Mouse (Mus musculus): ENCODE results near the gene Dnaic2.
A peak's percentile ranks its signal among the peaks of the same experiment; 100 is the strongest.

Gene Dnaic2

DNA sequence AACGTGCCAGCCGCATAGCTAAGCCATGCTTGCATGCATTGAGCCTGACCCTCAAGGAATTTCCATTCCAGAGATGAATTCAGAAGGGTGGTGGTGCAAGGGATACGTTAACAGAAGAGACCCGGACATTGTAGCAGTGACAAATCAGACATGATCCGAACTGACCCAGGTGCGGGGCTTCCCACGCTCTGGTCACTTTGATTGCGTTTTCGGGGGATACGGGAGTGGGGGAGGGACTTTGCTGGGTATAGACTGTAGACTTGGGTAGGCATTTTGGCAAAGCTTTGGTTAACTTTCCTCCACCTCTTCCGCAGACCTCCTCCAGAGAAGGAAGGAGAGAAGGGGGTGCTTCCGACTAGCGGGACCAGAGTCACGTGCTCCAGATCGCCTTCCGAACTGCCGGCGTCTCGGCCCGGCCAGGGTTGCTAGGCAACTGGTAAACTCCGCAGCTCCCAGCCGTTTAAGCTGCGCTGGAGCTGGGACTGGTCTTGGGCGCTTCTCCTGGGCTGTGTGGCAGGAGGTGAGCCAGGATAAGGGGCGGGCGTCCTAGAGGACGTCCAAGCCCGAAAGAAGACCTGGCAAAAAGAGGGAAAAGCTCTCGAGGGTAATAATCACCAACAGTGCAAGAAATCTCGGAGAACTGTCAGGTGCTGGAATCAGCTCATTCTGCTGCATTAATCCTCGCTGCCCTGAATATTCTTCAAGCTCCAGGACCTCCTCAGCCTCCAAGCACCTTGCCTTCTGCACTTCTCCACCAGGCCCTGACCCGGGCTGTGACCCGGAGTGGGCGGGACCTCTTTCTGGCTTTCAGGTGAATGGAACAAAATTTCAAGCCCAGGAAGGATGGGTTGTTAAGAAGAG lies at the start of gene Dnaic2:
Gene Dnaic2, plus strand, starts transcription at position 444 of the 861 bp plus-strand sequence.
- DNase-seq = peak; percentile 66 to 78

DNA sequence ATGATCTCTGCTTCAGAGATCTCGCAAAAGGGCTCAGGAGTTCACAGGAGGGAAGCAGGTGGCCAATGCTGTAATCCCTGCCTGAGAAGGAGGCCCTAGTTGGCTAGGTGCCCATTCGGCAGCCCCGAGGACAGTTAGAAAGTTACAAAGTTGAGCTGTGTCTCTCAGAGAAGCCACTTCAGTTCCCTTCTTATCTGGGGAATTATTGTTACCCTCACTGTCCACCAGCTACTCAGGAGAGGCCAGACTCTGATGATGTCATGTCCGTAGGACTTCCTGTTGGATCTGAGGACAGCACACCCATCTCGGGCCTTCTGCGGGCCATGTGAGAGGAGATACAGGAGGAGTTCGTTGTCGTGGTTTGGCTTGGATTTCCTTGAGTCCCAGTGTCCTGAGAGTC lies 47.6 kb upstream of the Dnaic2 start:
- peak; percentile 55 to 67 for DNase-seq

DNA sequence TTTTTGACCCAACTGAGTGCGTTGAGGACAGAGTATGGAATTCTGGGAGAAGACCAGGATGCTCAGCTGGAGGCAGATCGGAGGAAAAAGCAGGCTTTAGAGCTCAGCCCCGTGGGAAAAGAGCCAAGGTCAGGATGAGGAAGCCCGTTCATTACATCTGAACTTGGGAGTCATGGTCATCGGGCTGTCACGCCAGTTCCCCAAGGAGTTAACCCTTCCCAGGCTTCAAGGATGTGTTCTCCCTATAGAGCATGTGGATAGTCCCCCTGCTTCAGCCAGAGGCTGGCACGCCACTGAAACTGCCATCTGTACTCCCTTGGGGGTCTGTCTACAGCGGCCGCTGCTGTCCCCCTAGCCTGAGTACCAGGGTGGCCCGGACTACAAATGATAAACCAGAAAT lies 46.9 kb upstream of the Dnaic2 start:
- no peak for DNase-seq

DNA sequence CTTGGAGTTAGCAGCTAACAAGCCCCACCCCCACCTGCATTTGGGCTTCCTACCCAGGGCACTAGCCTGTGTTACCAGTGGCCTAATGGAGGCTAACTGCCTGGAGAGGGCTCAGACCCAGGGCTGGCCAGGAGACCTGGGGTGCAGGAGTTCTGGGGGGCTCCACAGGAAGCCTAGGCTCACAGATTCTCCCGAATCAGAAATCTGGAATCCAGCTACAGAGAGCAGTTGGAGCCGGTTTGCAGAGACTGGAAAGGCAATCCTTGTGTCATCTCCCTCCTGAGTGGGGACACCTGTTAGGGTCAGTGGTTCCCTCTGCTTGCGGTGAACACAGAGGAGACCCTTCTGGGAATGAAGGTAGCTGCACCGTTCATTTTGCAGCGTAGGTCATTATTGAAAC lies 46.2 kb upstream of the Dnaic2 start:
- peak; percentile 45 to 57 for DNase-seq

DNA sequence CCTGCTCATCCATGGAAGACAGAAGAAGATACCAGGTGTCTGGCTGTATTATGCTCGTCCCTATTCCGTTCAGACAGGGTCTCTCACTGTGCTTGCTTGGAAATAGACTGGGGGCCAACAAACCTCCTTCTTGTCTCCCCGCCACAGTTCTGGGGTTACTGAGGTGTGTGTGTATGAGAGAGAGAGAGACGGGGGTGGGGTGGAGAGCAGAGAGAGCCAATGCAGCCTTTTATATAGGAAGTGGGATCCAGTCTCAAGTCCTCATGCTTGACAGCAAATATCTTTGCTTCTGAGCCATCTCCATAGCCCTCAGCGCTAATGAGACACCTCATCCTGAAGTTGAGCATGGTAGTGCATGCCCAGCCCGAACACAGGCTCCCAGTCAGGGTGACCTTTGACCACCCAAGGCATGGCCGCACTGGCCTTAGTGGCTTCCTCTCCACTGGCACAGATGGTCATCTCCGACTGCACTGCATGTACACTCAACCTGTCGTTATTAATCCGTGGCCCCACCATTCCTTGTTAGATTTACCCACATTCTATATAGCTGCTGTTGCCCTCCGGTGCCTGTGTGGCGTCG lies 44.8 kb upstream of the Dnaic2 start:
- DNase-seq = no peak

DNA sequence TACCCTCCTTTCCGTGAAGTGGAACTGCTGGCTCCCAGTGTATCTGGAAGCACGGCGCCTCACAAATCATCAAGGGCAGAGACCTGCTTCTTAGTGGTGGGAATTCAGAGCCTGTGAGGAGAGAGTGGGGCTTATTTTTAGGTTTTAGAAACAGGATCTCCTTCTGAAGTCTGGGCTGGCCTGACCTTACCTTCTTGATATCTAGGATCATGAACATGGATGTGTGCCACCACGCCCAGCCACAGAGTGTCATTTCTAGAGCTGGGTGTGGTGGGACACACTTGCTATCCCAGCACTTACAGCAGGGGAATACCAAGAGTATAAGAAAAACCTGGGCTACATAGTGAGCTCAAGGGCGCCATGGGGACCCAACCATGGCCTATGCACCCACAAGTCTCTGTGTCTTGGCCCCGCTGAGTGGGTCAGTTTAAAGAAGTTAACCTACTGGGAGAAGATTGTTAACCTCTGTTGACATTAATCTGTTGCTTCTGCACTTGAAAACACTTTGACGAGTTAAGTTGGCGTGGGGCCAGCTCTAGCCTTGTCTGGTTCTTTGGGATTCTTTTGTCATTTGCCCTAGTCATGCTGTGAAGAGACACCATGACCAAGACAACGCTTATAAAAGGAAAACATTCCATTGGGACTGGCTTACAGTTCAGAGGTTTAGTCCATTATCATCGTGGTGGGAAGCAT lies 44.0 kb upstream of the Dnaic2 start:
- peak; percentile 40 to 57 for DNase-seq

DNA sequence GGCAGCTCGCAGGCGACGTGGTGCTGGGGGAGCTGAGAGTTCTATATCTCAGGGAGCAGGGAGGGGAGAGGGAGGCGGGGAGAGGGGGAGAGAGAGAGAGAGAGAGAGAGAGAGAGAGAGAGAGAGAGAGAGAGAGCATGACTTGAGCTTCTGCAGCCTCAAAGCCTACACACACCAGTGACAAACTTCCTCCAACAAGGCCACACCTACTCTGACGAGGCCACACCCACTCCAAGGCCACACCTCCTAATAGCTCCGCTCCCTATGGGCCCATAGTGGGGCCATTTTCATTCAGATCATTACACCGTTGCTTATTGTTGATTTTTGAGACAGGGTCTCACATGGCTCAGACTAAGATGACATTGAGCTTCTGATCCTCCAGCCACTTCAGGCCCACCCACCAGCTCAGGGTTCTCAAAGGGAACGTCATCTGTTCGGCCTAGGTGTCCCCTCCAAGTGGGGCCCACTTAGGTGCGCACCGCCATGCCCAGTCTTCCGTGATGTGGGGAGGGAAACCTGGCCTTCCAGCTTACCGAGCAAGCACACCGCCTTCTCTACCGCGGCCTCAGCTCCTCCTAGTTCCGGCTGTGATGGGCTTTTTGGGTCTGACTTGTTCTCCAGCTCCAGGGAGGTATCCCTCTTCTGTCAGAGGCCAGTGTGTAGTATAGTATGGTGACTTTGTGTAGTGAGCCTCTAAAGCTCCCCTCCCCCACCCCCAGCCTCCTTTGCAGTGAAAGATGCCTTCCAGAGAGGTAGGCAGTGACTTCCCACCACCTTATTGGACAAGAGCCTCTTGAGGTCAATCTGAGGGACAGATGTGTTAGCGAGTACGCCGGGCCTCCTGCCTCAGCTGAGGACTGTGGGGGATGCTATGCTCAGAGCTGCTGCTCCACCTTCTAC lies 43.2 kb upstream of the Dnaic2 start:
- DNase-seq = peak in 1 of 2 experiments; percentile 52

DNA sequence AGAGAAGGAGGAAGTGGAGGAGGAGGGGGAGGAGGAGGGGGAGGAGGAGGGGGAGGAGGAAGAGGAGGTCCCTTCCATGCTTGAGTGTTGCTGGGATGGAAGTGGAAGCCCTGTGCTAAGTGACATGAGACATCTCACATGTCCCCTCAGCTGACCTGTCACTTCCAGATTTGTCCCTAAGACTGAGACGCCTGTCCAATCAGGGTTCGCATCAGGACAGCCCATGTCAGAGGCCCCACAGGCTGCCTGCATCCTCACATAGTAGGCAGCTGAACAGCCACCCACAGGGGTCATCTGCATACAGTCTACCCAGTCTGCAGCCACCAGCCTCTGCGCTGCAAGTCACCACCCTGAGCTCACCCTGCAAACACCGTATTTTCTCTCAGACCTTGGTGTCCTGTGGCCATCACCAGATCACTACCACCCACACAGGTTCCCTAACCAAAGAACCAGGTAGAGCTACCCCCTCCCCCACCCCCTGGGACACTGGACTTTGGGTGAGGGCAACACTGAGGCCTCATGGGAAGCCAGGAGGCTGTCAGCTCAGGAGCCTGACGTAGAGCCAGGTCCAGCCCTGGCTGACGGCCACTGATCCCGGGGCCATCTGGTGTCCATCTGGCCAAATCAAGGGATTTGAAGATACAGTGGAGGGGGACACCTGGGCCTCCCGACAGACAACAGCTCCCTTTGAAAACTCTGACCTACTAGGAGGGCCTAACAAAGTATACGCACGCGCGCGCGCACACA lies 42.4 kb upstream of the Dnaic2 start:
- peak; percentile 100 for DNase-seq

DNA sequence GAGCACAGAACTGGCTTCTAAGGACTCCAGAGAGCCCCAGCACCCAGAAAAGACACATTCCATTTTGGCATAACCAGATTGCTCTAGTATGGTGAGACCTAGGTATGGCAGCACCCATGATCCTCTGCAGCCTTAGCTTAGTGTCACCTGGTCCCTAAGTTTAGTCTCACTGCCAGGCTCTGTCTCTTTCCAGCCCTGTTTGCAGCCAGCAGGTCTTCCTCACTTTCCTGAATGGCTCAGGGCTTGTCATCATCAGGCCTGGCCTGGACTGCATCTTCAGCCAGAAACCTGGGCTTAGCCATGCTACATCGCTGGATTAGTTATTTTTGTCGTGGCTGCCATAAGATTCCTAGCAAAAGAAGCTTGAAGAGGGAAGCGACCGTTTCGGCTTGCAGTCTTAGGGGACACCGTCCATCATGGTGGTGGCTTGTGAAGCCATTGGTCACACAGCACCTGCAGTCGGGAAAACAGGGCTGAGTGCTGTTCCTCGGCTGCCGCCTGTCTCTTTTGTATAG lies 41.6 kb upstream of the Dnaic2 start:
- DNase-seq = peak in 1 of 2 experiments; percentile 59

DNA sequence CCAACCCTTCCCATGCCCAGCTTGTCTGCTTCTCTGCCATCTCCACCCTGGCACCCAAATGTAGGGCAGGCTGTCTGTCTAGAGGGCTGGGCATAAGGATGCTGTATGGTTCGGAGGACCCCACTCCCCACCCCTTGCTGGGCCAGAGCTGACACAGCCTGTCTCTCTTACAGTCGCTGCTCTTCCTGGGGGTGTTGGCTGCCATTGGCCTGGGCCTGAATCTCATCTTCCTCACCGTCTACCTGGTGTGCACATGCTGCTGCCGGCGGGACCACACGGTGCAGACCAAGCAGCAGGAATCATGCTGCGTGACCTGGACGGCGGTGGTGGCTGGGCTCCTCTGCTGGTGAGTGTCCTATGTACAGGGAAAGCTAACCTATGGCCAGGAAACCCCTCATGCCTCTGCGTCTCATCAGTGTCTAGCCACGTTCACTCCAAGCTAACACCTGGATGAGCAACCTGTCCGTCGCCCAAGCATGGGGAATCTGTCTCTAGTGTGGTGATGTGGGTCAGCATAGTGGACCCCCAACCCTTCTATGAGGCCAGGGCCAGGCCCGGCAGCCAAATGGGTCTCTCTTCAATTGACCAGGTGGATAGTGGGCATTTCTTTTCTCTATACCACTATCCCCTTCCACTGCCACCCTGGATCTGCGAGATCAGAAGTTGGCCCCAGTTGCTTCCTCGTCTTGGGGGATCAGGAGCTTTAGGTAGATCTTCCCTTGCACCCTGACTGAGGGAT lies 40.8 kb upstream of the Dnaic2 start:
- peak; percentile 56 to 57 for DNase-seq

DNA sequence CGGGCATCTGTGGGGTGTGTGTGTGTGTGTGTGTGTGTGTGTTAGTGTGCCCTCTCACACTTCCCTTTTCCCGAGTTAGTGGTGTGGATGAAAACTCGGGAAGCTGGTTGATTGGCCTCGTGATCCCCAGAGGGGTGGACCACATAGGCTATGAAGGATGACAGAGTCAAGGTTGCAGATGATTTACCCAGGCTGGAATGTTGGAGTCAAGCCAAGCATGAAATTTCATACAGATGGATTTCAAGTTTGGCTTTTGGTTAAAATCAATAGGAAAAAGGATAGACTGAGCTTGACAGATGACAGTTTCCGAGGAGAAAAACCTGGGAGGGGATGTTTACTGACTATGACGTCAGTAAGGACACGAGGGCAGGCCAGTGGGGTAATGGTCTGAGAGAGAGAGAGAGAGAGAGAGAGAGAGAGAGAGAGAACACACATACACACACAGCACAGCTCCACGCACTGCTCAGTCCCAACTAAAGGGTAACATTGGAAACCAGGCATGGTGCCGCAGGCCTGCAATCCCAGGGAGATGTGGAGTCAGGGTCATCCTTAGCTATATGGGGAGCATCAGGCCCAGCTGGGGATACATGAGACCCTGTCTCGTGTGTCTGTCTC lies 39.5 kb upstream of the Dnaic2 start:
- DNase-seq = no peak

DNA sequence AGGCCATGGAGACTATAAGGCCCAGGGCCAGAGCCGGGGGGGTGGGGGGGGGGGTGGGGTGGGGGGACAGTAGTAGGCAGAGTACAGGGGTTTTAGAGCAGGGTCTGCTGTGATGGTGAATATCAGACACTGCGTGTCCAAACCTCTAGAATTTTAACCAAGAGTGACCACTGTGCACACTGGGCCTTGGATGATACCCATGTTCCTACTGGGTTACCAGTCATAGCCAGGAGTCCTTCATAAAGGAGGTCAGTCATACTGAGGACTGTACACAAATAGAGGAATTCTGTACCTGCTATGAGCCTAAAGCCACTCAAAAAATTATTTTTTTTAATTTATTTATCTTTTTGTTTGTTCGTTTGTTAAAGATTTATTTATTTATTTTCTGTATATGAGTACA lies 38.5 kb upstream of the Dnaic2 start:
- DNase-seq = no peak

DNA sequence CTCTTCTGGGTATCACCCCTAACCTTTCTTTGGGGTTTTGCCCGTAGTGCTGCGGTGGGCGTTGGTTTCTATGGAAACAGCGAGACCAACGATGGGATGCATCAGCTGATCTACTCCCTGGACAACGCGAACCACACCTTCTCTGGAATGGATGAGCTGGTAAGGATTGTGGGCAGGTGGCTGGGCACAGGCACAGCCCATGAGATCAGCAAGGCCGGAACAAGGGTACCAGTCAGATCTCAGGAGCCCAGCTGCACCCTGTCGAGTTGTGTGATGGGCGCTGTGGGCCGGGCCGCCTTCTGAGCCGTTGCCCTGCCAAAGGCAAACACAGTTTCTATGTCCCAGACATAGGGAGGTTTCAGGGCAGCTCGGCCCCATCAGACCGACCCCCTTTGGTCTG lies 37.0 kb upstream of the Dnaic2 start:
- DNase-seq = peak; percentile 62

DNA sequence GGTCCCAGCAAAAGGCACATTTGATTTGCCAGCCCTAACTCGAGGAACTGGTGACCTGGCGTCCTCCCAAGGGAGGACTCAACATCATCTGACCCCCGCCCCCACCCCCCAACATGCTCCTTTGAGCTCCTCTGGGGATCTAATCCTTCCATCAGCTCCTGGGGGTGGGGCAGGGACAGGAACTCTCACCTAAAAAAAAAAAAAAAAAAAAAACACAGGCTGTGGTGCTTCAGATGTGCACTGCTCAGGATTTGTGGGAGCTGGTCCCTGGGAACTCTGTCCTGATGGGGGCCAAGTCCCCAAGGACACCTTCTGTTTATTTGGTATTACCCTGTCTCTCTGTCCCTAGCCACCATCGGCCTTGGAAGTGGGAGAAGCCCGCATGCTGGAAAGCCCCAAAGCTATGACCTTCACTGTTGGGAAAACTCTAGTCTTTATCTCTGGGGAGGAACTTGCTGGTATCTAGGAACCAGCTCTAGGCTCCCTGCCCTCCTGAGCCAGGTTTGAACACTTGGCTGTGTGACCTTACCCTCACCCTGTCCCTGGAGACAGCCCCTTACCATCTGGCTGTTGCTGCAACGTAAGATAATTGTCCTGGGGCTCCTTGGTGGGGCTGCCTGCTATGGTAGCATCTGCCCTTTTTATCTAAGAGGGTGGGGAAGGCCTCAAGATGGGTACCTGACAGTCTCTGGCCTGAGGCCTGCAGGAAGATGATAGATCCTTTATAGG lies 35.6 kb upstream of the Dnaic2 start:
- no peak for DNase-seq

DNA sequence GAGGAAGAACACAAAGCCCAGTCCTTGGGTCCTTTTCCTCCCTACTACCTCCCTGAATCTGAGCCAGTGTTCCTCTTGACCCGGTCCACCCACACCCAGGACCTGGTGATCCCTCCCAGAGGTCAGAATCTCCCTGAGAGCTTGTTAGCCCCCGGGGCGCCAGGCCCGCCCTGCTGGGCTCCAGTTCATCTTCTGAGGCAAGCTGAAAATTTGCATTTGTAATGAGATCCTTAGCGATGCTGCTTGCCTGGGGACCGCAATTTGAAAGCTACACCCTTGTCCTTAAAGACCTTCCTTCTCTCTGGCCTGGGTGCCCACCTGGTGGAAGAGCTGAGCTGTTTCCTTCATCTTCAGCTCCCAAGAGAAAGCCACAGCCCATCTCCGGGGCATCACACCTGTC lies 34.6 kb upstream of the Dnaic2 start:
- DNase-seq = no peak

DNA sequence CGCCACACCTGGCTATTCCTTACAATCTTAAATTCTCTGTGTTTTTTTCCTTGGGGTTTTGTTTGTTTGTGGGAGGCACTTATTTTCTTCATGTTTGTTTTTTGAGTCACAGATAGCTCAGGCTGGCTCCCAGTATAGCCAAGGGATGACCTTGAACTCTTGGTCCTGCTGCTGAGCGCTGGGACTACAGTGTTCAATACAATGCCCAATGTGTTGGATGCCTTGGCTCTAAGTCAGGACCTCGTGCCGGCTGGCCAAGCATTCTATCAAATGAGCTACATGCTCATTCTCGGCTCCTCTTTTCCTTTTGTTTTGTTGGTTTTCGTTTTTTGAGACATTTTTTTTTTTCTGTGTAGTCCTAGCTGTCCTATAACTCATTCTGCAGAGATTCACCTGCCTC lies 33.8 kb upstream of the Dnaic2 start:
- no peak for DNase-seq

DNA sequence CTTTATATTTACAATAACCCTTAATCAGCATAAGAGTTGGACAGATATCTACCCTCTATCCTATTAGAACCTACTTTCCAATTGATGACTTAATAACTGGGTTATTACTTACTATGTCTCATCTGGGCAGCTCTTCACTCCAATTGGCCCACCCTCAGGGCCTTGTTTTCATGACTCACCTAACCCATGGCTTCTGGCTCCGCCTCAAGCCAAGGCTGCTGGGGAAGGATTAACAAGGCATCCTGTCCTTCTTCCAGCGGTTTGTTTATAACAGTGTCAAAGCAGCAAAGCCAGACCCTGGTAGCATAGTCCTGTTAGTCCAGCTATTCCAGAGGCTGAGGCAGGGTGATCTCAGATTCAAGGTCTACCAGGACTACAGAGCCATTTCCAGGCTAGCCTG lies 32.8 kb upstream of the Dnaic2 start:
- no peak for DNase-seq

DNA sequence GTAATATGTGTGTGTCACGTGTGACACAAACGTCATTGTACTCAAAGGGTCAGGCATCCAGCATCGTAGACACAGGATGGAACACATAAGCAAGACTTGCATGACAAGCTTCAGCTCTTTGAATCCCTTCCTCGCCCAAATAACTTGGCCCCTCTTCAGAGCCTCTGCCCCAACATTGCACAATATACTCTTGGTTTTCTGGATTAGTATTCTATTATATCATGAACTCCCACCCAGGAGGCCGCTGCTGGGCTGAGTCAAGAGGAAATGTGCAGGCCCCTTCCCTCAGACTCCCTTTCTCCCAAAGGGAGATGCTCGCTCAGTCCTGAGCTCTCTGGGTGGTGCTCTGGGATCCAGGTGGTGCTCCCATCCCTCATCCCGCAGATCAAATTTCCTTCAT lies 28.7 kb upstream of the Dnaic2 start:
- no peak for DNase-seq

DNA sequence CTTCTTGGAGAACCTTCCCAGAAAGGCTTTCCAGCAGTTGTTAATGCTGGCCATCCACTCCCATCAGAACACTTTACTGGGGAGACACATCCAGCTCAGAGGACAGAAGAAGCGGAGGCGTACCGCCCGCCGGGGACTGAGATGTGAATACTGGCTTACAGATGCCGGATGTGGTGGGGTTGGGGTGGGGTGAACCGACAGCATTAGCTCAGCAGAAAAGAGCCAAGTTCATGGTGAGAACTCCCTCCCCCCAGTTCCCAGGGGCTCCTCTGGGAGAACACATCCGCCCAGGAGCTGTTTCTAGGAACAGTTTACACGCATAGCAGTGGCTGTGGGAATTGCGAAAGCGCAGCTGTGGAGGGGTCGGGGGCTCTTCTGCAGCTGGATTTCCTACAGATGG lies 27.7 kb upstream of the Dnaic2 start:
- DNase-seq = no peak

Data from cerebellum, postnatal 25 days (tissue).